Mouse (Mus musculus) heart, embryonic 16.5 days (tissue): ENCODE measurements around the gene Pcdh20. TPM values are rescaled to one million over a fixed set of nuclear protein-coding genes. Genes with fewer than 3 reads are reported as not detected.

Experiments used
- ATAC-seq: fragments of 200-750 bp; cut with Nextera tagmentation; replicated peaks from 2 replicates; pipeline ENCODE4 v1.8.0; 2017; ENCODE audit warnings: moderate number of reproducible peaks; ENCODE audit not compliant: insufficient read depth, low FRiP score; ENCODE audit errors: extremely low read depth
- H3K27ac ChIP-seq: fragments of 300-500 bp; sonication (generic); 2 replicates; pipeline ENCODE4 v1.5.1; 2014; ENCODE audit warnings: mild to moderate bottlenecking, low read length, control low read depth, moderate library complexity
- H3K27me3 ChIP-seq: fragments of 300-500 bp; sonication (generic); 2 replicates; pipeline ENCODE4 v1.6.1; 2014; ENCODE audit warnings: low read length, mixed read lengths; ENCODE audit not compliant: control insufficient read depth, insufficient read depth
- H3K36me3 ChIP-seq: fragments of 300-500 bp; sonication (generic); 2 replicates; pipeline ENCODE4 v1.6.1; 2014; ENCODE audit not compliant: control insufficient read depth, insufficient read depth
- H3K4me1 ChIP-seq: fragments of 300-500 bp; sonication (generic); 2 replicates; pipeline ENCODE4 v1.6.1; 2014; ENCODE audit warnings: low read length, mixed read lengths; ENCODE audit not compliant: control insufficient read depth, insufficient read depth
- H3K4me2 ChIP-seq: fragments of 300-500 bp; sonication (generic); 2 replicates; pipeline ENCODE4 v1.6.1; 2014; ENCODE audit warnings: low read depth, mild to moderate bottlenecking, control low read depth, low read length
- H3K4me3 ChIP-seq: fragments of 300-500 bp; sonication (generic); 2 replicates; pipeline ENCODE4 v1.5.1; 2014; ENCODE audit warnings: mild to moderate bottlenecking, control low read depth, low read length
- H3K9ac ChIP-seq: fragments of 300-500 bp; sonication (generic); 2 replicates; pipeline ENCODE4 v1.6.1; 2014; ENCODE audit warnings: low read length, control low read depth
- H3K9me3 ChIP-seq: fragments of 300-500 bp; sonication (generic); replicated peaks from 2 replicates; pipeline ENCODE4 v1.6.1; 2016; ENCODE audit warnings: low read length; ENCODE audit not compliant: control insufficient read depth
- WGBS: fragments of 180-500 bp; shearing (Covaris S2); extraction: QIAGEN DNeasy Blood & Tissue Kit; methylation state at CpG from one replicate; pipeline ENCODE4 v1.1.7; 2014; 5-methylcytosine and 5-hydroxymethylcytosine counted together
- polyA plus RNA-seq: library from polyadenylated mRNA; unstranded; fragments of >200 nt; fragmentation: Nextera tagmentation; extraction: Ambion mirVana; gene quantifications from 2 replicates; pipeline ENCODE4 v1.2.1, GENCODE M21; 2015

The Pcdh20 gene
- polyA plus RNA-seq, 1 experiment from 2014 or later: 1.3 TPM

DNA sequence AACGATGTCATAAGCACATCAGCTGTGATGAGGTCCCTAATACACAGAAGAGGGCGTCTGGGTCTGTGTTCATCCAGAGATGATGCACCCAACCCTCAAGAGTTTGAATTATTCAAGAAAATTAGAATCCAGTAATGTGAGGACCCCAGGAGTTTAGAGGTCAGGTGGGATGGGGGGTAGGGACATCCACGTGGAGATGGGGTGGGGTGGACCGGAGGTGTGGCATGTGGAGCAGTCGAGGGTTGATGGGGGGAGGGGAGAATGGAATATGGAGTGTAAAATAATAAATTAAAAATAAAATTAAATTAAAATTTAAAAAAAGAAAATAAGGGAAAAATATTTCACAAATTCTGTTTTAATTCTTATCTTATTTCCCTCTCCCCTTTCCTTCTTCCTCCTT is 27.9 kb downstream of the Pcdh20 start:
- WGBS: 74% methylated on average over 5 of the region's 5 CpGs
- H3K4me1 ChIP-seq: no peaks in the 10 kb centered on the region
- H3K9me3 ChIP-seq: no peaks in the 10 kb centered on the region

GRCm38 (mm10) chr14:88429393-88429792 is 41.8 kb downstream of the Pcdh20 start:
- Histone ChIP-seq H3K4me3 (no peak overlapping the region), H3K9me3 (no peaks in the 10 kb centered on the region), H3K9ac (no peak overlapping the region), H3K27me3 (no peaks in the 10 kb centered on the region), H3K27ac (no peak overlapping the region), H3K4me2 (no peak overlapping the region), H3K36me3 (no peaks in the 10 kb centered on the region), H3K4me1 (no peaks in the 10 kb centered on the region)
- no peak for ATAC-seq
- WGBS: 84% methylated on average over 7 of the region's 7 CpGs

More for the DNA sequence above, 27.9 kb downstream of the Pcdh20 start:
- Histone ChIP-seq H3K27me3 (no peaks in the 10 kb centered on the region), H3K4me2 (no peak overlapping the region), H3K27ac (no peak overlapping the region), H3K36me3 (no peaks in the 10 kb centered on the region), H3K4me3 (no peak overlapping the region), H3K9ac (no peak overlapping the region)
- ATAC-seq: no peak

DNA sequence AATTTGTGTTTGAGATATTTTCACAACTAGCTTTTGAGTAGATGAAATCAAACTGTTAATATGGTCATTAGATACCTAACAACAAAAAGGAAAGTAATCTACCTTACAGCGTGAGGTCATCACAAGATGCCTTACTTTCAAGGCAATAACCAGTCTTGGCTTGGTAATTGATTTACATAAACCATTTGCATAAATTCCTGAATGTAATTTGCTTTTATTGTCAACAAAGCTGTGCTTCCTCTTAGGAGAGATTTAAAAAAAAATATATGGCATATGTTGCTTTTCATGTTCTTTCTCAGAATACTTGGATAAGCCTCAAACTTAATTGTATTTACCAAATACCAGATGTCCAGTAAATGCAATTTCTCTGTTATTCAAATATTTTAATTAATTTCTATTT is 43.8 kb downstream of the Pcdh20 start:
- ATAC-seq: no peak
- no peak overlapping the region for H3K4me2 ChIP-seq
- no peaks in the 10 kb centered on the region for H3K9me3 ChIP-seq
- H3K27ac ChIP-seq: no peak overlapping the region
- H3K4me3 ChIP-seq: no peak overlapping the region
- no peak overlapping the region for H3K9ac ChIP-seq
- no peaks in the 10 kb centered on the region for H3K36me3 ChIP-seq
- no peaks in the 10 kb centered on the region for H3K27me3 ChIP-seq
- no peaks in the 10 kb centered on the region for H3K4me1 ChIP-seq
- 79% methylated on average over 1 of the region's 1 CpGs for WGBS
